Mouse (Mus musculus) liver, embryonic 12.5 days (tissue): ENCODE data around the gene Gm45711. TPM values are rescaled to one million over a fixed set of nuclear protein-coding genes. Genes with fewer than 3 reads are reported as not detected.
A peak's percentile ranks its signal among the peaks of the same experiment; 100 is the strongest.
"Not testable (repeated sequence)": the region's sequence is repeated elsewhere in the genome, so short reads cannot be mapped to it uniquely, and the experiment has no call there.

Experiments
- ATAC-seq: fragments of 200-750 bp; cut with Nextera tagmentation; 2 replicates; pipeline ENCODE4 v1.8.0; 2017; ENCODE audit warnings: moderate number of reproducible peaks, mild to moderate bottlenecking, moderate library complexity
- H3K27ac ChIP-seq: fragments of 300-500 bp; sonication (generic); 2 replicates; pipeline ENCODE4 v1.5.1; 2016; ENCODE audit warnings: mild to moderate bottlenecking
- H3K27me3 ChIP-seq: fragments of 300-500 bp; sonication (generic); replicated peaks from 2 replicates; pipeline ENCODE4 v1.6.1; 2016; ENCODE audit warnings: mild to moderate bottlenecking, moderate library complexity
- H3K36me3 ChIP-seq: fragments of 300-500 bp; sonication (generic); 2 replicates; pipeline ENCODE4 v1.6.1; 2016; ENCODE audit warnings: mild to moderate bottlenecking, moderate library complexity
- H3K4me1 ChIP-seq: fragments of 300-500 bp; sonication (generic); 2 replicates; pipeline ENCODE4 v1.6.1; 2016
- H3K4me2 ChIP-seq: fragments of 300-500 bp; sonication (generic); 2 replicates; pipeline ENCODE4 v1.6.1; 2016; ENCODE audit warnings: mild to moderate bottlenecking, moderate library complexity
- H3K4me3 ChIP-seq: fragments of 300-500 bp; sonication (generic); 2 replicates; pipeline ENCODE4 v1.5.1; 2016; ENCODE audit warnings: mild to moderate bottlenecking, moderate library complexity
- H3K9ac ChIP-seq: fragments of 300-500 bp; sonication (generic); 2 replicates; pipeline ENCODE4 v1.6.1; 2016; ENCODE audit warnings: mild to moderate bottlenecking, moderate library complexity
- H3K9me3 ChIP-seq: fragments of 300-500 bp; sonication (generic); replicated peaks from 2 replicates; pipeline ENCODE4 v1.6.1; 2016; ENCODE audit warnings: mild to moderate bottlenecking, moderate library complexity
- WGBS: fragments of 180-500 bp; shearing (Covaris S2); methylation state at CpG from one replicate; pipeline ENCODE4 v1.1.7; 2016; ENCODE audit not compliant: insufficient replicate concordance; 5-methylcytosine and 5-hydroxymethylcytosine counted together
- polyA plus RNA-seq: library from polyadenylated mRNA; unstranded; fragments of >200 nt; fragmentation: Nextera tagmentation; extraction: Ambion mirVana; gene quantifications from 2 replicates; pipeline ENCODE4 v1.2.1, GENCODE M21; 2016

The Gm45711 gene
- polyA plus RNA-seq, 1 experiment from 2014 or later, result not detected

DNA sequence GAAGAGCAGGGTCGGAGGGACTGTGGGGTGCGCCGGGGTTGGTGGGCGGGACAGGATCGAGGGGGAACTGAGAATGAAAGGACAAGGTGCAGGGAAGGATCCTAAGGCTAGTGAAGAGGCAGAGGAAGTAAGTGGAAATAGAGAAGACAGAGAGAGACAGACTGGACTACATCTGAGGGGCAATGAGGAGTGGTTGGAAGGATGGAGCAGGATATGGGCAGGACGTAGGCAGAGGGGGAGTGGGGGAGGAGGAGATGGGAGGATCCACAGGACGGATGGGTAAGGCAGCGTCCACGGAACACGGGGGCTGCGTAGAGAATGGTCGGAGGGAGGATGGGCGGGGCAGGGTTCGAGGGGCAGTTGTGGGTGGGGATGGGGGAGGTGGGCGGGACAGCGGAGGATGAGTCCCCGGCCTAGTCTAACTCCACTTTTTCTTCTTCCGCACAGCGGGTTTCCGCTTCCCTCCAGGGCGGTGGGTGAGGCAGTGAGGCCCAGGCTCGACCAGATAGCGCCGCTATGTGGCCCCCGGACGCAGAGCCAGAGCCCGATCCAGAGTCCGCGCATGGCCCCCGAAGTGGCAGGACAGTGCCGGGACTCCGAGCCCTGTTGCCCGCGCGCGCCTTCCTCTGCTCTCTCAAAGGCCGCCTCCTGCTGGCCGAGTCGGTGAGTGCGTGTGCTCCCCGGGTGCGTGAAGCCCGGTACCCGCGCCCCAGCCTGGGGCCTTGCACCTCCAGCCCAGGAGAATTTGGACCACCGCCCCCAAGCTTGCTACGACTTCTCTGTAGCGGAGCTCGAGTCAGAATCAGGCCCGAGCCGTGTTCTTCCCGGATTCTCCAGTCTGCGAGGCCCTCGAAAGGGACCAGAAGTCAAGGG is 30.6 kb upstream of the Gm45711 start:
- H3K9ac ChIP-seq, result peak overlapping the region; percentile 73
- peaks cover 23% of the 10 kb centered on the region for H3K4me1 ChIP-seq
- no peaks in the 10 kb centered on the region for H3K9me3 ChIP-seq
- peak; percentile 71 for ATAC-seq
- H3K27me3 ChIP-seq, result peaks cover 16% of the 10 kb centered on the region
- 2% methylated on average over 48 of the region's 54 CpGs for WGBS
- peak overlapping the region; percentile 67 for H3K27ac ChIP-seq
- H3K36me3 ChIP-seq, result 0 out of 2 replicates have a peak, but pooled peaks cover 6% of the 10 kb centered on the region
- peak overlapping the region; percentile 84 for H3K4me2 ChIP-seq
- H3K4me3 ChIP-seq, result peak overlapping the region; percentile 62

DNA sequence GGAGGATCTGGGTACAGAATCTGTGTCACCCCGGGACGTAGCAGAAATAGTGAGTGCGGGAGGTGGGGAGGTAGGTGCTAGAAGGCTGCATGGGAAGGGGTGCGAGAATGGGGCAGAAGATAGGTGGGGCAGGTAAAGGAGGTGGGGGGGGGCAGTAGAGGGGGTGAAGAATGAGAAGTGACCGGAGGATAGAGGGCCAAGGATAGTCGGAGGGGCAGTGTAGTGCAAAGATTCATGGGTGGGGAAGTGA is 30.0 kb upstream of the Gm45711 start:
- WGBS, result 5% methylated on average over 6 of the region's 6 CpGs
- Histone ChIP-seq H3K36me3 (0 out of 2 replicates have a peak, but pooled peaks cover 6% of the 10 kb centered on the region), H3K4me3 (peak overlapping the region; percentile 62), H3K27me3 (peaks cover 16% of the 10 kb centered on the region), H3K4me2 (peak overlapping the region; percentile 84), H3K9ac (peak overlapping the region; percentile 73), H3K4me1 (peaks cover 23% of the 10 kb centered on the region), H3K27ac (peak overlapping the region; percentile 25; the same call in 1 of the 2 replicates), H3K9me3 (no peaks in the 10 kb centered on the region)
- ATAC-seq, result no peak

DNA sequence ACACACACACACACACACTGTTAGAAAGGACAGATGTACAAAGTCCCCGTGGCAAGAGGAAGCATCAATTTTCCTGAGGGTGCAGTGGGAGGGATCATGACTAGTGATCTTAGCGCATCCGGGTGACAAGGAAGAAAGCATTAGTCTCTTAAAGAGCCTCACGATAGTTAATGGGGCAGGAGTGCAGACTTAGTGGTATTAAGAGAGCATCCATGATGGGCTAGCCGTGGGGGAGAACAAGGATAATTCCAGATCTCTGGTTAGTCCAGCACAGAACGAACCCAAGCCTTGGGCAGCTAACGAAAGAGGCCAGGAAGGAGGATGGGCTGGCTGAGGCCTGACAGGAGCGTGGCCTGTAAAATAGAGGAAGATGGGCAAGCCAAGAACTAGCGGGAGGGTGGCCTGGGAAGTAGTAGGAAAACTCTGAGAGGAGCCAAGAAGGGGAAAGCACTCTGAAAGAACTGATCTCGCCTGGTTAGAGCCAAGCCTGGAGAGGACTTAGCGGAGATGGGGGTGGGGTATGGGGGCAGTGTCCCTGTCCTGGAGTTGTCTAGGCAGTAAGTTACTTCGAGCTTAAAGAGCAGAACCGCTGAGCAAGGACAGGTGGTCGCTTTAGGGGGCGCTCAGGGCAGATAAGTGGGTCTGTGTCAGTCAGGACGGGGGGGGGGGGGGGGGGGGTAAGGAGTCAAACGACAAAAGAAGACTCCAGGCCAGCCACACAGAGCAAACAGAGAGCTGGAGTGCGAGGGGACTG is 29.5 kb upstream of the Gm45711 start, which contains the start of gene Cmtm3:
Gene Cmtm3 (plus strand): TSS at position 182 of the 754 bp plus-strand sequence.
- H3K36me3 ChIP-seq, result 0 out of 2 replicates have a peak, but pooled peaks cover 3% of the 10 kb centered on the region
- 24% methylated on average over 18 of the region's 18 CpGs for WGBS
- H3K4me2 ChIP-seq, result peak within 1 kb of the TSS; percentile 84
- no peaks in the 10 kb centered on the region for H3K9me3 ChIP-seq
- H3K4me1 ChIP-seq, result peaks cover 23% of the 10 kb centered on the region
- H3K27ac ChIP-seq, result peak within 1 kb of the TSS; percentile 25
- peak within 1 kb of the TSS; percentile 62 for H3K4me3 ChIP-seq
- H3K9ac ChIP-seq, result peak within 1 kb of the TSS; percentile 73
- H3K27me3 ChIP-seq, result peaks cover 16% of the 10 kb centered on the region
- ATAC-seq, result no peak

DNA sequence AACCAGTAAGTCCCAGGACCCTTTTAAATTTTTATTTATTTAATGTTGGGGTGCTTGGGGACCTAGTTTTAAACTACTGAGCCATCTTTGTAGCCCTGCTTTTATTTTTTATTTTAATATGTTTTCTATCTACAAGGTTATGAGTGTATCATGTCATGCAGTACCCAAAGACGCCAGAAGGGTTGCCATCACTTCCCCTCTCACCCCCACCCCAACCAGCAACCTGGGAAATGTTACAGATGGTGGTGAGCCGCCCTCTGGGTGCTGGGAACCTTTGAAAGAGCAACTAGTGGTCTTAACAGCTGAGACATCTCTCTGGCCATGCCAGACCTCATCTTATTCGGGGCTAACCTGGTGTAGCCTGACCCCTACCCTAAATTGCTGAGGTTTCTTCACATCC is 28.0 kb upstream of the Gm45711 start:
- H3K27ac ChIP-seq, result no peak overlapping the region

DNA sequence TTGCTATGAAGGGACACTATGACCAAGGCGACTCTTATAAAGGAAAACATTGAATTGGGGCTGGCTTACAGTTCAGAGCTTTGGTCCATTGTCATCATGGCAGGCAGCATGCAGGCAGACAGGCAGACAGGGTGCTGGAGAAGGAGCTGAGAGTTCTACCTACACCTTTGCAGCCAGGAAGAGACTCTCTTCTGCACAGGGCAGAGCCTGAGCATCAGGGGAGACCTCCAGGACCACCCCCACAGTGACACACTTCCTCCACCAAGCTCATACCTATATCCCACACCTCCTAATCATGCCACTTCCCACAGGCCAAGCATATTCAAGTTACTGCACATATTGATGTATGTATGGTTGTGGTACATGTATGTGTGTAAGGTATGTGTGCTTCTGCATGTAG is 26.9 kb upstream of the Gm45711 start:
- H3K36me3 ChIP-seq, result no peaks in the 10 kb centered on the region
- no peak overlapping the region for H3K9ac ChIP-seq

More for the DNA sequence above, 28.0 kb upstream of the Gm45711 start:
- 36% methylated on average over 3 of the region's 3 CpGs for WGBS
- Histone ChIP-seq H3K36me3 (no peaks in the 10 kb centered on the region), H3K27me3 (peaks cover 16% of the 10 kb centered on the region), H3K9ac (no peak overlapping the region), H3K9me3 (no peaks in the 10 kb centered on the region), H3K4me2 (no peak overlapping the region), H3K4me3 (no peak overlapping the region), H3K4me1 (peaks cover 36% of the 10 kb centered on the region)
- no peak for ATAC-seq

DNA sequence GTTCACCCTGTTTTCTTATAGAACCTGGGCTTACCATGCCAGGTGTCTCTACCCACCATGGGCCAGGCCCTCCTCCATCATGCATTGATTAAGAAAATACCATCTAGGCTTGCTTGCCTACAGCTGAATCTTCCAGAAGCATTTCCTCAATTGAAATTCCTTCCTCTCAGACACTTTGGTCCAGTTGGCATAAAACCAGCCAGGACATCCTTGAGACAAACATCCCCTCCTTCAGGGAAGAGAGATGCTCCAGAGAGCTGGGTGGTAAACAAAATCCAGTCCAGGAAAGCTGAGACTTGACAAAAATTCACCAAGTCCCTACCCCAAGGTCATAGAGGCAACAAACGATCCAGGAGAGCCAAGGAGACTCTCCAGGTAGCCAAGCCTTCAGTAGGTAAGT is 24.3 kb upstream of the Gm45711 start:
- Histone ChIP-seq H3K4me2 (no peak overlapping the region), H3K4me1 (peaks cover 19% of the 10 kb centered on the region), H3K36me3 (no peaks in the 10 kb centered on the region), H3K27me3 (no peaks in the 10 kb centered on the region), H3K9me3 (no peaks in the 10 kb centered on the region), H3K27ac (no peak overlapping the region), H3K9ac (no peak overlapping the region), H3K4me3 (no peak overlapping the region)
- no peak for ATAC-seq
- 85% methylated on average over 1 of the region's 1 CpGs for WGBS

More for the DNA sequence above, 26.9 kb upstream of the Gm45711 start:
- H3K27ac ChIP-seq, result no peak overlapping the region
- no peak overlapping the region for H3K4me3 ChIP-seq
- ATAC-seq, result no peak
- peaks cover 16% of the 10 kb centered on the region for H3K27me3 ChIP-seq
- no peaks in the 10 kb centered on the region for H3K9me3 ChIP-seq
- peaks cover 37% of the 10 kb centered on the region for H3K4me1 ChIP-seq
- H3K4me2 ChIP-seq, result no peak overlapping the region
- 53% methylated on average over 1 of the region's 1 CpGs for WGBS

DNA sequence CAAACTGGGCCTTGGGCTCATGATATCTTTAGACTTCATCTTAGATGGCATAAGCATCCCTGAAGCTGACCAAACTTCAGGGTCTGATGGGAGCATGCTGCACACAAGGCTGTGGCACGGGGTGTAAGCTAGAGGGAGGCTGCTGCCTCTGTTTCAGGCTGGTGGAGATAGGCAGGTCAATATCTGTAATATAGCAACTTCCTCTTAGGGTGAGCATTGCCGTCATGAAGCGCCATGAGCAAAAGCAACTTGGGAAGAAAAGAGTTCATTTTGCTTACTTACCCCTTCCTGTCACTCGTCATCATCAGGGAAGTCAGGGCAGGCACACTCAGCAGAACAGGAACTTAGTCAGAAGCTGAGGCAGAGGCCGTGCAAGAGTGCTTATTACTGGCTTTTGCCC is 23.9 kb upstream of the Gm45711 start:
- no peaks in the 10 kb centered on the region for H3K36me3 ChIP-seq
- H3K4me3 ChIP-seq, result no peak overlapping the region
- H3K27me3 ChIP-seq, result no peaks in the 10 kb centered on the region
- 27% methylated on average over 5 of the region's 5 CpGs for WGBS
- H3K4me1 ChIP-seq, result peaks cover 16% of the 10 kb centered on the region
- peak overlapping the region; percentile 24; the same call in 1 of the 2 replicates for H3K4me2 ChIP-seq
- H3K9me3 ChIP-seq, result no peaks in the 10 kb centered on the region
- no peak overlapping the region for H3K9ac ChIP-seq
- peak; percentile 56 for ATAC-seq
- peak overlapping the region; percentile 45; the same call in 1 of the 2 replicates for H3K27ac ChIP-seq

DNA sequence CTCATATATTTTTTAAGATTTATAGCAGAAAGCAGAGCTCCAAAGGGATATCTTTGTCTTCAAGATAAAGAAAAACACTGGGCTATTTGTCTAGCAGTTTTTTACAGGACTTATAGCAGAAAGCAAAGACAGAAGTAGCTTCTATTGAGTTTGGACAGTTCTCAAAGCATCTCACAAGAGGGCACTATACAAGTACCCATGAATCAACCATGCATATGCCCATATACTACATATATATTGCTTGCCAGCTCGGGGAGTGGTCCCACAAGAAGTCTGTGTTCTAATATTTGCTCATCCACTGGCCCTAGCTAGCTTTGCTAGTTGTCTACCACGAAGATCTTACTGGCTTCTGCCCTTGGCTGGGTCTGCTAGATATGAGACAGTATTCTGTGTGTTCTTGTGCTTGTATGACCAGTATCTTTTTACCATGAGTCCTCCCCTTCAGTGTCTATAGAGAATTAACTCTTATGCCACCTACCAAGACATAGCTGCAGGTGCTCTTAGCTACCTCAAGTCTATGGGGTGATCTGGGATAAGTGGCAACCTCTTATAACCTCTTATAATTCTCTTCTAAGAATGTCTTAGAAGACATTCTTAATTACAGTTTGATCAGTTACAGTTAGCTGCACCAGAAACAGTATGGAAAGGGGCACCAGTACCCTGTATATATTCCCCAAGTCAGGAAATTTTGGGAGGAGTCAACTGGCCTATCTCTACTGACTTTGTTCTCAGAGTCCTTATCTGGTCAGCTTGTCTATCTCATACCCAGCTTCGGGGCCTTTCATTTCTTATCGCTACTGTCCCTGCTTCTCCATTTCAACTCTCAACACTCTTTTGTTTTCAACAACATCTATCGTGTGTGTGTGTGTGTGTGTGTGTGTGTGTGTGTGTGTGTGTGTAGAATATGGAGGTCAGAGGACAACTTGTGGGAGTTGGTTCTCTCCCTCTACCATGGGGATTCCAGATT is 23.1 kb upstream of the Gm45711 start:
- 30% methylated on average over 5 of the region's 5 CpGs for WGBS
- Histone ChIP-seq H3K27ac (peak overlapping the region; percentile 45; the same call in 1 of the 2 replicates), H3K36me3 (no peaks in the 10 kb centered on the region), H3K4me3 (no peak overlapping the region), H3K9me3 (no peaks in the 10 kb centered on the region), H3K27me3 (no peaks in the 10 kb centered on the region), H3K4me2 (peak overlapping the region; percentile 24; the same call in 1 of the 2 replicates), H3K4me1 (peaks cover 16% of the 10 kb centered on the region), H3K9ac (no peak overlapping the region)
- peak; percentile 70 for ATAC-seq

DNA sequence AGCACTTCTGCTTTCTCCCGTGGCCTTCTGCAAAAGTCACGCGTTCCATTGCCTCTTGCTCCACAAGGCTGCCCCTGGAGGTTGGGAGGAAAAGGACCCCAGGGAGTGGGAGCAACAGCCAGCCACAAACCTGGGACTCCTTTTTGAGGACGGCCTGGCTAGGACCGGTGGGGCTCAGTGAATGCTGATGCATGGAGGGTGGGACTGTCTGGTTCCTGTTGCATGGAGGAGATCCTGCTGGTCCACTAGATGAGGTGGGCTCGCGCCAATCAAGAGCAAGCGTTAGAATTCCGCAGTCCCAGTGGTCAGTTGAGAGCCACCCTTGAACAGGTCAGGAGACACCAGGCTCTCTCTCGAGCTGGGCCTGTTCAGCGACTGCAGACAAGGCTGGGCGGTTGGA is 12.0 kb upstream of the Gm45711 start, which contains the start of gene Cmtm2b:
Gene Cmtm2b (plus strand): TSS at position 301 of the 400 bp plus-strand sequence.
- ATAC-seq, H3K9ac ChIP-seq, H3K27ac ChIP-seq, H3K9me3 ChIP-seq, H3K4me2 ChIP-seq, H3K4me3 ChIP-seq, H3K27me3 ChIP-seq, H3K36me3 ChIP-seq, H3K4me1 ChIP-seq: not testable (repeated sequence)
- WGBS, result 68% methylated on average over 12 of the region's 12 CpGs

DNA sequence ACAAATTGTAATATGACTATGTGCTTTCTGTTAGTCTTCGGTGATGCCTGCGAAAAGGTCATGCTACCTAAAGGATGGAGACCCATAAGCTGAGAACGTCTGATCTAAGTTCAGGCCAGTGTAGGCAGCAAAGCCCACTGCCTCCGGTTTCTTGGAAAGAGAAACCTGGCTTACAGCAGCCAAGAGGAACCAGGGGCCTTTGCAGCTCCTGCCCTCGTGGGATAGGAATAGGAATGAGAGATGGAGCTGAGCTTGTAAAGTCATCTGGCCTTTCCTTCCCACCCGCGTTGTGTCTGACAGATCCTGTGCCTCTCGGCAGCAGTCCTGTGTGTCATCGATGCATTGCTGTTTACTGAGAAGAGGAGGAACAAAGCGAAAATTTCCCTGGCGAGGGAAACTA is 11.4 kb upstream of the Gm45711 start, which contains the start of gene Gm11020:
Gene Gm11020 (plus strand): TSS at position 301 of the 400 bp plus-strand sequence.
- not testable (repeated sequence) for H3K36me3 ChIP-seq, H3K27ac ChIP-seq, H3K9me3 ChIP-seq, H3K9ac ChIP-seq, H3K4me2 ChIP-seq, H3K4me3 ChIP-seq, ATAC-seq, H3K4me1 ChIP-seq, H3K27me3 ChIP-seq
- 69% methylated on average over 11 of the region's 11 CpGs for WGBS

DNA sequence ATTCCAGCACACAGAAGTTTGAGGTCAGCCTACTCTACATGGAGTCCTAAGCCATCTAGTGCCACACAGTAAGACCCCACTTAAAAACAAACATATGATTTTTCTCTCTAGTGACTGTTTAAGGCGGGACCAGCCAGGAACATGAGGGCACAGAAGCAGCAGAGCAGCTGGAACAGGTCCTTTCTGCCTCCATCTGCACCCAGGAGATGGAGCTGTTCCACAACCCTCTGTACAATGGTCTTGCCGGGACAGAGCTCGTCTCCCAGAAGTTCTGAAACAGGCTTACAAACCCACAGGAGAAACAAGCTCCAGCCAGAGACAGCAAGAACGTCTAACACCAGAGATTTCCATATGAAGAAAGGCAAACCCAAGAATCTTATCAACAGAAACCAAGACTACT is 3.4 kb upstream of the Gm45711 start:
- Histone ChIP-seq H3K27me3 (0 out of 2 replicates have a peak, but pooled peaks cover 3% of the 10 kb centered on the region), H3K9ac (no peak overlapping the region), H3K4me1 (peaks cover 3% of the 10 kb centered on the region; the same call in 1 of the 2 replicates), H3K4me3 (no peak overlapping the region), H3K9me3 (no peaks in the 10 kb centered on the region), H3K36me3 (no peaks in the 10 kb centered on the region), H3K4me2 (no peak overlapping the region), H3K27ac (no peak overlapping the region)
- 52% methylated on average over 4 of the region's 4 CpGs for WGBS
- ATAC-seq, result no peak
